Mouse (Mus musculus) spleen, adult 2 months (tissue): ENCODE results near the gene Tubb2a. TPM values are rescaled to one million over a fixed set of nuclear protein-coding genes. Genes with fewer than 3 reads are reported as not detected.
"Not testable (repeated sequence)": the region's sequence is repeated elsewhere in the genome, so short reads cannot be mapped to it uniquely, and the experiment has no call there.

Source experiments
- DNase-seq, 2 experiments: peaks; one replicate each; pipeline versions ENCODE4 v3.0.0 to v3.0.0-alpha.2; 2012 to 2021; ENCODE audit warnings: low spot score in 2 of 2, low read depth in 1 of 2
- H3K27ac ChIP-seq: fragments of 200-500 bp; 2 replicates; pipeline ENCODE4 v1.5.1; 2012; ENCODE audit warnings: low read length, inconsistent platforms; ENCODE audit not compliant: insufficient read depth
- H3K27me3 ChIP-seq: fragments of 200-500 bp; 2 replicates; pipeline ENCODE4 v1.6.1; 2012; ENCODE audit warnings: mild to moderate bottlenecking, moderate library complexity, low read length, inconsistent platforms; ENCODE audit not compliant: control insufficient read depth, insufficient read depth
- H3K36me3 ChIP-seq: fragments of 200-500 bp; 2 replicates; pipeline ENCODE4 v1.6.1; 2012; ENCODE audit warnings: mild to moderate bottlenecking, low read length, inconsistent platforms; ENCODE audit not compliant: control insufficient read depth, insufficient read depth
- H3K4me1 ChIP-seq: fragments of 200-500 bp; 2 replicates; pipeline ENCODE4 v1.6.1; 2011; ENCODE audit warnings: inconsistent platforms; ENCODE audit not compliant: control insufficient read depth, insufficient read depth, insufficient read length
- H3K4me3 ChIP-seq: fragments of 200-500 bp; 2 replicates; pipeline ENCODE4 v1.5.1; 2011; ENCODE audit warnings: mild to moderate bottlenecking, inconsistent platforms; ENCODE audit not compliant: insufficient read depth, insufficient read length; ENCODE audit errors: extremely low read depth
- CTCF ChIP-seq: fragments of 200-500 bp; IDR thresholded peaks from 2 replicates; pipeline ENCODE4 v1.5.1; 2011; ENCODE audit warnings: mild to moderate bottlenecking, inconsistent platforms; ENCODE audit not compliant: insufficient read depth, insufficient read length, insufficient replicate concordance; ENCODE audit errors: extremely low read depth
- POLR2A ChIP-seq: fragments of 200-500 bp; IDR thresholded peaks from 2 replicates; pipeline ENCODE4 v1.6.1; 2011; ENCODE audit warnings: low read depth, low read length, inconsistent platforms
- WGBS: fragments of 180-500 bp; shearing (Covaris S2); methylation state at CpG from one replicate; pipeline ENCODE4 v1.1.7; 2018; 5-methylcytosine and 5-hydroxymethylcytosine counted together
- polyA plus RNA-seq: library from polyadenylated mRNA; depleted of rRNA; stranded (reverse); fragments of >200 nt; gene quantifications from 2 replicates; pipeline ENCODE4 v1.2.3, GENCODE M21; 2012

Tubb2a gene
- polyA plus RNA-seq, 1 experiment = 89.5 TPM

DNA sequence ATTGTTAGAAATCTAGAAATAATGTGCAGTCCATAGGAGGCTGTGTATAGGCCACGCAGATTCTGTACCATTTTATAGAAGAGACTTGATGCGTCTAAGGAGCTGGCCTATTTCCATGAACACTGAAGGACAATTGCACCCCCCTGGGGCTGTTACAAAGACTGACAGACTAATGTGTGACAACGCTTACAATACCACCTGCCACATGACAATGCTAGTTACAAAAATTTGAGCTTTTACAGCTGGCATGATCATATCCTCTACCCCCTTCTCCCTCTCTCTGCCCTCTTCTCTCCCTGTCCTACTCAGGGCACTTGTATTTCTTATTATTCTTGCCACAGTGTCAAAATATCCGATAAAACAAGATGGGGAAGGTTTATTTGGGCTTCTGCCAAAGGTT lies 4.1 kb upstream of the Tubb2a start:
- Histone ChIP-seq H3K27me3 (no peaks in the 10 kb centered on the region), H3K4me3 (no peak overlapping the region), H3K36me3 (no peaks in the 10 kb centered on the region), H3K27ac (no peak overlapping the region), H3K4me1 (peaks cover 7% of the 10 kb centered on the region; the same call in 1 of the 2 replicates)
- DNase-seq = no peak
- TF ChIP-seq POLR2A (no peak), CTCF (no peak)
- WGBS = 90% methylated on average over 4 of the region's 4 CpGs

DNA sequence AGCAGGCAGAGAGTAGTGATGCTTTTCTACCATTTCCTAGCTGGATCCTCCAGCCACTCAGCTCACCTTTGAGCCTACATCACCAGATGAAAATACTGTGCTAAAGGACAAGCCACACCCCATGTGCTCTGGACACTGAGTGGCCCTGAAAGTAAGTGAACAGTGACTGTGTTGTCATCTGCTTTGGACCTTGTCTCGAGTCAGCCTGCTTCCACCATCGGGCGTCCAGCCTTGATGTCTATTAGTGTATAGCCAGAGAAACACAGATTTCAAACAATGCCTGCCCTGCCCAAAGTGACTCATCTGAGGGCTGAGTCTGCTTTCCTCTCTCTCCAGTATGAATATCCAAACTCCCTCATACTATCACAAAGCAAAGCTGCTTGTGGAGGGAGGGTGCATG lies 2.0 kb upstream of the Tubb2a start:
- no peak overlapping the region for H3K4me3 ChIP-seq
- TF ChIP-seq POLR2A (no peak), CTCF (no peak)
- no peaks in the 10 kb centered on the region for H3K36me3 ChIP-seq
- H3K4me1 ChIP-seq = peaks cover 13% of the 10 kb centered on the region; the same call in 1 of the 2 replicates
- H3K27me3 ChIP-seq = no peaks in the 10 kb centered on the region
- WGBS = 86% methylated on average over 3 of the region's 3 CpGs
- no peak for DNase-seq
- no peak overlapping the region for H3K27ac ChIP-seq

DNA sequence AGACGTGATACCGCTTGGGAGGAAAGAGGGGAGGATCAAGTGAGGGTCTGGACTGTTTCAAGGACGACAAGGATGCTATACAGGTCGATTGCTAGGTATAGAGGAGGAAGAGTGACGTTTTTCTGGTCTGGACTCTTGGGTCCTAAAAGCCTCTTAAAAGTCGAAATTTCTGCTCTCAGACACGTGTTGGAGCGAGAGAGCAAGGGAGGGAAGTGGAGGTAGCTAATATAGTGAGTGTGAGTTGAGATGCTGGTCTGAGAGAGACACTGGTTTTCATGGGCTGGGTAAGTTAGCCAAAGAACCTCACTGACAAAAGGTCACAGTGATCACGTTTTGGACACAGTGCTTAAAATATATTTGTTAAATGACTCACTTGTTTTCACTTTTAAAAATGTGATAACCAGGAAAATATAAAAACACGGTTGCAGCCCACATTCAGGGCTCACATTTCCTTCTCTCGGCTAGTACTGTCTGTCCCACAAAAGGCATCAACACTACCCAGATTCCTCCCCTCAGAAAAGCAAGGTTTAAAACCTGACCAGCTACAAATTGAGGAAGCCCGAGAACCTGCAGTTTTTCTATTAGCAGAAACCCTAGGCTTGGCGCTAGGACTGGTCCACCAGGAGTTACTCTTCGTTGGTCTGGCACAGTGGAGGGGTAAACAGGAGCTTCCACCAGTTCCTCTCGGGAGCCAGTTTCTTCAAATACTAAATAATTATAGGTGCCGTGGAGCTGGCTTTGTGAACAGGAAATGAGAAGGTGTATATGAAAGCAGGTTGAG lies 883 bp upstream of the Tubb2a start:
- no peaks in the 10 kb centered on the region for H3K27me3 ChIP-seq
- peak overlapping the region; percentile 83 for H3K4me3 ChIP-seq
- WGBS = 16% methylated on average over 16 of the region's 16 CpGs
- H3K4me1 ChIP-seq = peaks cover 13% of the 10 kb centered on the region; the same call in 1 of the 2 replicates
- H3K27ac ChIP-seq = no peak overlapping the region
- TF ChIP-seq POLR2A = no peak
- TF ChIP-seq CTCF = no peak
- DNase-seq = no peak
- H3K36me3 ChIP-seq = no peaks in the 10 kb centered on the region; the same call in 1 of the 2 replicates

DNA sequence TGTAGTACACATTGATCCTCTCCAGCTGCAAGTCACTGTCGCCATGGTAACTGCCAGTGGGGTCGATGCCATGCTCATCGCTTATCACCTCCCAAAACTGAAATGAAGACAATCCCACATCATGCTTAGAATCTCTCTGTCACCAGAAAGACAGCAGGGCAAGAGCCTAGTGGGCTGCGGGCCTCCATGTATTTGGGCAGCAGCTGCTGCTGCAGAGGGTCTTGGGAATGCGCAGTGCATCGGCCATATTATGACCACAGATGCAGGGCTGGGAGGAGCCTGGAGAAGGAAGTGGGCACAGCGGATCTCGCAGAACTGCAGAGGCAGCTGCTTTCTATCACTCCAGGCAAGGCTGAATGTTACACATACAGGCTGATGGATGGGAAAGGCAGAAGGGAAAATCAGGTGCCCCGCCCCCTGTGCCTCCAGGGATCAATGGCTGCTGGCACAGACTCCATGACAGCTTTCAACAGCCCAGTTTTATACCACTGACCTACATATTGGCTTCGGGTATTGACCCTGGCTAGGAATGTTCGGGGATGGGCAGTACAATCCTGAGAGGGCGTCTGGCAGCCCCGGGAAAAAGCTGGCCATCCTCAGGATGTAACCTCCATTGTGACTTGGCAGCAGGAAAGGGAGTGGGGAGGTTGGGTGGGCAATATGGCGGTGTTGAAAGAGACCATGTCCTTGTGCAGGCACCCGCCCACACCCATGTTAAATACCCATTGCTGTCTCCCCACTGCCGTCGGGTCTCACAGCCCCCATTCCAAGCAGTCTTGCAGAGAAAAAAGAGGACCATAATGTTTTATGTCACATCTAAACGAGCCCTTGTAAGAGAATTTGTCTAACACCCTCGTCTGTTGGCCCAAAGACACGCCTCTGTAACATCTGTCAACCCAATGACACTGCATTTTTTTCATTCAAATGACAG lies 981 bp downstream of the Tubb2a start:
- no peaks in the 10 kb centered on the region for H3K27me3 ChIP-seq
- H3K4me1 ChIP-seq = peaks cover 13% of the 10 kb centered on the region; the same call in 1 of the 2 replicates
- peak overlapping the region; percentile 31; the same call in 1 of the 2 replicates for H3K4me3 ChIP-seq
- peaks cover 1% of the 10 kb centered on the region; the same call in 1 of the 2 replicates for H3K36me3 ChIP-seq
- H3K27ac ChIP-seq = no peak overlapping the region
- 43% methylated on average over 20 of the region's 20 CpGs for WGBS
- peak in 1 of 2 experiments; percentile 9 for DNase-seq
- no peak for TF ChIP-seq CTCF
- TF ChIP-seq POLR2A = no peak

DNA sequence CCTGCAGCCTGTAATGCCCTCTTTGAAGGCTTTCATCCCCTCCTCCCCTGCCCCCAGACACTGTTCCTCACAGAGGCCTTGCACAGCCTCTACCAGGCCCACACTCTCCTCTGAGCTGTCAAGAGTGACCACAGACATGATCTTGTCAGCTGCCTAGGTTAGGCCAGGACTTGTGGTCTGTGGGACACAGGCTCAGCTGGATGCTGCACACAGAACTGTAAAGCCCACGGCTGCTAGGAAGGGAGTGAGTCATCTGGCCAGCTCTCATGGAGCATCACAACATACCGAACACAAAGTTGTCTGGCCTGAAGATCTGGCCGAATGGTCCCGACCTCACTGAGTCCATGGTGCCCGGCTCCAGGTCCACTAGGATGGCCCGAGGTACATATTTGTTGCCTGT lies 1.9 kb downstream of the Tubb2a start:
- H3K36me3 ChIP-seq, DNase-seq, H3K27me3 ChIP-seq, H3K27ac ChIP-seq, H3K4me3 ChIP-seq: not testable (repeated sequence)
- WGBS = 87% methylated on average over 6 of the region's 6 CpGs
- peaks cover 13% of the 10 kb centered on the region; the same call in 1 of the 2 replicates for H3K4me1 ChIP-seq

DNA sequence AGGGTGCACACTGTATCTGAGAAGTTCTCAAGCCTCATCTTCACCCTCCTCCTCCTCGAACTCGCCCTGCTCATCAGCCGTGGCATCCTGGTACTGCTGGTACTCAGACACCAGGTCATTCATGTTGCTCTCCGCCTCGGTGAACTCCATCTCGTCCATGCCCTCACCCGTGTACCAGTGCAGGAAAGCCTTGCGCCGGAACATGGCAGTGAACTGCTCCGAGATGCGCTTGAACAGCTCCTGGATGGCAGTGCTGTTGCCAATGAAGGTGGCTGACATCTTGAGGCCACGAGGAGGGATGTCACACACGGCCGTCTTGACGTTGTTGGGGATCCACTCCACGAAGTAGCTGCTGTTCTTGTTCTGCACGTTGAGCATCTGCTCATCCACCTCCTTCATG lies 3.4 kb downstream of the Tubb2a start:
- H3K36me3 ChIP-seq, DNase-seq, H3K27me3 ChIP-seq, H3K27ac ChIP-seq, H3K4me3 ChIP-seq: not testable (repeated sequence)
- H3K4me1 ChIP-seq = peaks cover 13% of the 10 kb centered on the region; the same call in 1 of the 2 replicates
- whole genome bisulfite sequencing = 96% methylated on average over 14 of the region's 17 CpGs
